Mouse (Mus musculus): ENCODE measurements around the gene Dffb. TPM values are rescaled to one million over a fixed set of nuclear protein-coding genes. Genes with fewer than 3 reads are reported as not detected.

Gene Dffb
- polyA plus RNA-seq, 2 experiments: 6.1 to 8.6 TPM

- Histone ChIP-seq H3K36me3 (replicated peaks; ENCODE audit: control insufficient read depth, insufficient read depth, low read depth) (peaks cover 2% of the 10 kb centered on the region; the same call in 1 of the 2 replicates), H3K27me3 (ENCODE audit: control insufficient read depth, insufficient read depth, low read length) (no peaks in the 10 kb centered on the region), H3K4me1 (replicated peaks; ENCODE audit: control insufficient read depth in 2 of 2, insufficient read depth in 2 of 2, low read length in 1 of 2) (no peaks in the 10 kb centered on the region; a peak in 1 of 4 replicates), H3K27ac (no peak overlapping the region), H3K9me3 (ENCODE audit: control insufficient read depth, low read length) (no peaks in the 10 kb centered on the region), H3K4me2 (ENCODE audit: low read depth) (no peak overlapping the region), H3K9ac (replicated peaks) (no peak overlapping the region), H3K4me3 (ENCODE audit: insufficient read depth in 1 of 2, low read depth in 2 of 2, low read length in 2 of 2) (no peak overlapping the region)
- 67% methylated on average over 2 of the region's 2 CpGs for WGBS (ENCODE audit: insufficient replicate concordance)
- TF ChIP-seq CTCF (IDR thresholded peaks at IDR 0.05; ENCODE audit: low read depth): peak; percentile 19; the same call in 1 of the 2 replicates
- no peak for TF ChIP-seq EP300 (IDR thresholded peaks at IDR 0.05; ENCODE audit: low read depth)
- ATAC-seq (ENCODE audit: insufficient read depth) (no peak), DNase-seq (ENCODE audit: low read depth in 3 of 3, low spot score in 3 of 3) (no peak)
Measured at GRCm38 (mm10) chr4:153968063-153968462, 6.9 kb downstream of the Dffb start.

- Histone ChIP-seq H3K9ac (replicated peaks) (no peak overlapping the region), H3K4me2 (ENCODE audit: low read depth) (no peak overlapping the region), H3K36me3 (replicated peaks; ENCODE audit: control insufficient read depth, insufficient read depth, low read depth) (peaks cover 2% of the 10 kb centered on the region; the same call in 1 of the 2 replicates), H3K27me3 (ENCODE audit: control insufficient read depth, insufficient read depth, low read length) (no peaks in the 10 kb centered on the region), H3K9me3 (ENCODE audit: control insufficient read depth, low read length) (no peaks in the 10 kb centered on the region), H3K4me3 (ENCODE audit: insufficient read depth in 1 of 2, low read depth in 2 of 2, low read length in 2 of 2) (no peak overlapping the region), H3K4me1 (replicated peaks; ENCODE audit: control insufficient read depth in 2 of 2, insufficient read depth in 2 of 2, low read length in 1 of 2) (no peaks in the 10 kb centered on the region), H3K27ac (no peak overlapping the region)
- no peak for TF ChIP-seq CTCF (IDR thresholded peaks at IDR 0.05; ENCODE audit: low read depth)
- TF ChIP-seq EP300 (IDR thresholded peaks at IDR 0.05; ENCODE audit: low read depth): no peak
- DNase-seq (ENCODE audit: low read depth in 3 of 3, low spot score in 3 of 3) (no peak), ATAC-seq (ENCODE audit: insufficient read depth) (no peak)
- WGBS (ENCODE audit: insufficient replicate concordance): 73% methylated on average over 2 of the region's 2 CpGs
Measured at GRCm38 (mm10) chr4:153967556-153967955, 7.4 kb downstream of the Dffb start.

GRCm38 (mm10) chr4:153966651-153967050, 8.3 kb downstream of the Dffb start:
- H3K9me3 ChIP-seq (ENCODE audit: control insufficient read depth, low read length): no peaks in the 10 kb centered on the region
- DNase-seq (ENCODE audit: low read depth in 3 of 3, low spot score in 3 of 3) (no peak), ATAC-seq (ENCODE audit: insufficient read depth) (no peak)
- H3K4me1 ChIP-seq (replicated peaks; ENCODE audit: control insufficient read depth in 2 of 2, insufficient read depth in 2 of 2, low read length in 1 of 2): no peaks in the 10 kb centered on the region
- TF ChIP-seq EP300 (IDR thresholded peaks at IDR 0.05; ENCODE audit: low read depth) (no peak), CTCF (IDR thresholded peaks at IDR 0.05; ENCODE audit: low read depth) (no peak)
- no peak overlapping the region for H3K4me2 ChIP-seq (ENCODE audit: low read depth)
- no peaks in the 10 kb centered on the region for H3K27me3 ChIP-seq (ENCODE audit: control insufficient read depth, insufficient read depth, low read length)
- H3K9ac ChIP-seq (replicated peaks): no peak overlapping the region
- H3K4me3 ChIP-seq (ENCODE audit: insufficient read depth in 1 of 2, low read depth in 2 of 2, low read length in 2 of 2): no peak overlapping the region
- WGBS (ENCODE audit: insufficient replicate concordance): 75% methylated on average over 5 of the region's 5 CpGs
- H3K36me3 ChIP-seq (replicated peaks; ENCODE audit: control insufficient read depth, insufficient read depth, low read depth): peaks cover 10% of the 10 kb centered on the region
- no peak overlapping the region for H3K27ac ChIP-seq

- no peak overlapping the region for H3K4me3 ChIP-seq (ENCODE audit: insufficient read depth in 1 of 2, low read depth in 2 of 2, low read length in 2 of 2)
- H3K9me3 ChIP-seq (ENCODE audit: control insufficient read depth, low read length): no peaks in the 10 kb centered on the region
- DNase-seq (ENCODE audit: low read depth in 3 of 3, low spot score in 3 of 3) (no peak), ATAC-seq (ENCODE audit: insufficient read depth) (no peak)
- WGBS (ENCODE audit: insufficient replicate concordance): 79% methylated on average over 7 of the region's 7 CpGs
- peaks cover 28% of the 10 kb centered on the region for H3K36me3 ChIP-seq (replicated peaks; ENCODE audit: control insufficient read depth, insufficient read depth, low read depth)
- no peak overlapping the region for H3K9ac ChIP-seq (replicated peaks)
- H3K27ac ChIP-seq: no peak overlapping the region
- H3K4me2 ChIP-seq (ENCODE audit: low read depth): no peak overlapping the region
- H3K4me1 ChIP-seq (replicated peaks; ENCODE audit: control insufficient read depth in 2 of 2, insufficient read depth in 2 of 2, low read length in 1 of 2): peaks cover 4 to 10% of the 10 kb centered on the region in 2 experiments
- H3K27me3 ChIP-seq (ENCODE audit: control insufficient read depth, insufficient read depth, low read length): no peaks in the 10 kb centered on the region
- TF ChIP-seq EP300 (IDR thresholded peaks at IDR 0.05; ENCODE audit: low read depth): no peak
- no peak for TF ChIP-seq CTCF (IDR thresholded peaks at IDR 0.05; ENCODE audit: low read depth)
Measured at GRCm38 (mm10) chr4:153962631-153963030, 12.3 kb downstream of the Dffb start.

- Histone ChIP-seq H3K27ac (peak overlapping the region; percentile 63), H3K4me2 (ENCODE audit: low read depth) (peak overlapping the region; percentile 81), H3K36me3 (replicated peaks; ENCODE audit: control insufficient read depth, insufficient read depth, low read depth) (peaks cover 26% of the 10 kb centered on the region), H3K27me3 (ENCODE audit: control insufficient read depth, insufficient read depth, low read length) (no peaks in the 10 kb centered on the region; the same call in 1 of the 2 replicates), H3K4me3 (ENCODE audit: insufficient read depth in 1 of 2, low read depth in 2 of 2, low read length in 2 of 2) (peak overlapping the region; percentile 77 to 90), H3K9ac (replicated peaks) (peak overlapping the region; percentile 91), H3K4me1 (replicated peaks; ENCODE audit: control insufficient read depth in 2 of 2, insufficient read depth in 2 of 2, low read length in 1 of 2) (peaks cover 10 to 15% of the 10 kb centered on the region in 2 experiments), H3K9me3 (ENCODE audit: control insufficient read depth, low read length) (no peaks in the 10 kb centered on the region)
- TF ChIP-seq CTCF (IDR thresholded peaks at IDR 0.05; ENCODE audit: low read depth) (no peak), EP300 (IDR thresholded peaks at IDR 0.05; ENCODE audit: low read depth) (no peak)
- peak in 1 of 3 experiments; percentile 20 for DNase-seq (ENCODE audit: low read depth in 3 of 3, low spot score in 3 of 3)
- ATAC-seq (ENCODE audit: insufficient read depth): no peak
- WGBS (ENCODE audit: insufficient replicate concordance): under 1% methylated on average over 37 of the region's 37 CpGs
Measured at GRCm38 (mm10) chr4:153957444-153958250, 17.3 kb downstream of the Dffb start.

Data from liver, embryonic 14.5 days (tissue).